In the genomic region with DNA sequence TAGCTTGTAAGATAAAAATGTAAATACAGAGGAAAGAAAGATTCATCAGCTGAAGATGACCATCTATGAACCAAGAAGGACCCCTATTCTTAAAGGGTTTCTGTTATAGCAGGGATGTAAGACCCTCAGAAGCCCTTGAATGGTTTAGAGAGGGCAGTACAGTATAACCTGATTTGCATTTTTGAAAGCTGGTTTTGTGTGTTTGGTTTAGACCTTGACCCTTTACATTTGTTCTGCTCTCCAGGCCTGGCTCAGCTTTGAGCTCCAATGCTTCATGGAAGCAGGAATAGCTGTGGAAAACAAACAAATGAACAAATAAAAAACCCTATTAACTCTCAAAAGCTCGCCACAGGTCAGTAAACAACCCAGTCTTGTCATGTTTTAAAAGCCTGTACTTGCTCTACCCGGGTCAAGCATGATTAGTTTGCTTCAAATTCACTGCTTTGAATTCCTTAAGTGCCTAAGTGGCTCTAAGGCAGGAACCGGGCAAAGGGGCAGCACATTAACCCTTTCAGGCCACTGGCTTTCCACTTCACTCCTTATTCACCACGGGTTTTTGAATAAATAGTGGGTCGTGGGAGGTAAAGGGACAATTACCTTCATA, we compare ENCODE assay signal across 20 mouse cellular contexts.
A peak's percentile ranks its signal among the peaks of the same experiment; 100 is the strongest.
DNase-seq lines count a peak whose midpoint lies in the region; ATAC-seq and TF ChIP-seq lines count a peak whose summit lies in the region.
"Had no signal": no experiment of that assay in that cellular context is flagged by ENCODE, and none has a peak within 500 bp of the region (broad histone marks: within the 10 kb centered on the region; RNA-seq: fewer than 3 reads in every experiment).

No protein-coding gene starts in this region.

- no peak overlapping the region for H3K9ac ChIP-seq in midbrain, embryonic 13.5 days (replicated peaks)
- no peak overlapping the region for H3K9ac ChIP-seq in liver, embryonic 11.5 days (ENCODE audit: low read depth, low read length)
- H3K9ac ChIP-seq: heart, embryonic 15.5 days; limb, embryonic 15.5 days; liver, postnatal 0 days; midbrain, embryonic 15.5 days had no signal

- no peaks in the 10 kb centered on the region for H3K27me3 ChIP-seq in midbrain, embryonic 13.5 days
- H3K27me3 ChIP-seq in midbrain, embryonic 10.5 days (ENCODE audit: low read depth, poor library complexity, severe bottlenecking): no peaks in the 10 kb centered on the region; the same call in 1 of the 2 replicates
- H3K27me3 ChIP-seq in kidney, adult 2 months (replicated peaks; ENCODE audit: control insufficient read depth, insufficient read depth, low read length): no peaks in the 10 kb centered on the region
- no peaks in the 10 kb centered on the region for H3K27me3 ChIP-seq in liver, embryonic 11.5 days (replicated peaks; ENCODE audit: control insufficient read depth, insufficient read depth, low read length)
- H3K27me3 ChIP-seq: heart, embryonic 15.5 days; limb, embryonic 15.5 days; midbrain, embryonic 15.5 days had no signal

- H3K9me3 ChIP-seq in midbrain, embryonic 13.5 days: no peaks in the 10 kb centered on the region
- H3K9me3 ChIP-seq in midbrain, embryonic 10.5 days (replicated peaks): no peaks in the 10 kb centered on the region
- H3K9me3 ChIP-seq in liver, embryonic 11.5 days (ENCODE audit: control insufficient read depth, low read length): no peaks in the 10 kb centered on the region
- H3K9me3 ChIP-seq: heart, embryonic 15.5 days; hindbrain, embryonic 10.5 days; limb, embryonic 15.5 days; midbrain, embryonic 15.5 days had no signal

- TF ChIP-seq CTCF in kidney, adult 2 months (conservative IDR thresholded peaks at IDR 0.05; ENCODE audit: insufficient read depth, insufficient read length, low read depth, low read length): no peak

- H3K36me3 ChIP-seq in midbrain, embryonic 13.5 days: no peaks in the 10 kb centered on the region
- no peaks in the 10 kb centered on the region for H3K36me3 ChIP-seq in midbrain, embryonic 10.5 days
- no peaks in the 10 kb centered on the region for H3K36me3 ChIP-seq in kidney, adult 2 months (ENCODE audit: control insufficient read depth, insufficient read depth, low read length)
- H3K36me3 ChIP-seq in liver, embryonic 11.5 days (ENCODE audit: control insufficient read depth, insufficient read depth, low read length): no peaks in the 10 kb centered on the region
- H3K36me3 ChIP-seq: heart, embryonic 15.5 days; hindbrain, embryonic 10.5 days; limb, embryonic 15.5 days; midbrain, embryonic 15.5 days had no signal

- 6% methylated on average over 5 of the region's 5 CpGs for WGBS in midbrain, embryonic 13.5 days
- WGBS in midbrain, embryonic 10.5 days: 14% methylated on average over 5 of the region's 5 CpGs
- WGBS in kidney, adult 2 months: 12% methylated on average over 5 of the region's 5 CpGs
- WGBS in liver, embryonic 11.5 days: 30% methylated on average over 5 of the region's 5 CpGs

- H3K4me1 ChIP-seq in midbrain, embryonic 13.5 days (replicated peaks): peaks cover 6% of the 10 kb centered on the region; the same call in 1 of the 2 replicates
- H3K4me1 ChIP-seq in midbrain, embryonic 10.5 days: peaks cover 6% of the 10 kb centered on the region
- H3K4me1 ChIP-seq in kidney, adult 2 months (ENCODE audit: control insufficient read depth, insufficient read depth, low read length): peaks cover 6% of the 10 kb centered on the region; the same call in 1 of the 2 replicates
- H3K4me1 ChIP-seq in liver, embryonic 11.5 days (replicated peaks; ENCODE audit: control insufficient read depth, insufficient read depth, low read length): no peaks in the 10 kb centered on the region
- H3K4me1 ChIP-seq: heart, embryonic 15.5 days; limb, embryonic 15.5 days; midbrain, embryonic 15.5 days had no signal

- no peak overlapping the region for H3K4me2 ChIP-seq in midbrain, embryonic 13.5 days (replicated peaks)
- no peak overlapping the region for H3K4me2 ChIP-seq in liver, embryonic 11.5 days
- H3K4me2 ChIP-seq: heart, embryonic 15.5 days; limb, embryonic 15.5 days; midbrain, embryonic 15.5 days had no signal

- TF ChIP-seq POLR2A in kidney, adult 2 months (IDR thresholded peaks at IDR 0.05; ENCODE audit: low read depth, low read length): no peak

- no peak overlapping the region for H3K4me3 ChIP-seq in midbrain, embryonic 13.5 days (replicated peaks)
- H3K4me3 ChIP-seq in midbrain, embryonic 10.5 days: no peak overlapping the region
- no peak overlapping the region for H3K4me3 ChIP-seq in kidney, adult 2 months (ENCODE audit: insufficient read depth, low read depth, low read length)
- H3K4me3 ChIP-seq in liver, embryonic 11.5 days (ENCODE audit: low read depth, low read length): no peak overlapping the region
- H3K4me3 ChIP-seq: heart, adult 2 months; heart, embryonic 15.5 days; hindbrain, embryonic 10.5 days; limb, embryonic 15.5 days; midbrain, embryonic 15.5 days had no signal

- no peak overlapping the region for H3K27ac ChIP-seq in midbrain, embryonic 13.5 days
- no peak overlapping the region for H3K27ac ChIP-seq in midbrain, embryonic 10.5 days (replicated peaks)
- H3K27ac ChIP-seq in kidney, adult 2 months (ENCODE audit: insufficient read depth, low read depth, low read length): peak overlapping the region; percentile 23; the same call in 1 of the 2 replicates
- H3K27ac ChIP-seq in liver, embryonic 11.5 days (ENCODE audit: low read depth, low read length): no peak overlapping the region
- H3K27ac ChIP-seq: heart, adult 2 months; heart, embryonic 15.5 days; hindbrain, embryonic 10.5 days; limb, embryonic 15.5 days; macrophage; midbrain, embryonic 15.5 days had no signal

- peak; percentile 5 for DNase-seq in embryo, embryonic 11 days
- DNase-seq in embryo, embryonic 9.5 days (ENCODE audit: extremely low spot score): no peak
- DNase-seq in midbrain, embryonic 10.5 days (ENCODE audit: low spot score): no peak
- DNase-seq in kidney, adult 2 months: peak; percentile 30
- peak; percentile 26 for DNase-seq in kidney, postnatal 14 days
- DNase-seq in liver, embryonic 11.5 days (ENCODE audit: low spot score): no peak
- DNase-seq in neural tube, embryonic 10.5 days (ENCODE audit: extremely low spot score, low spot score): no peak
- DNase-seq: cerebellum, adult 11 months; heart, adult 2 months; layer of hippocampus, postnatal 36 days; liver, postnatal 0 days; thymus, postnatal 4 days had no signal

- peak; percentile 50; the same call in 1 of the 2 replicates for ATAC-seq in midbrain, embryonic 13.5 days
- no peak for ATAC-seq in liver, embryonic 11.5 days (replicated peaks; ENCODE audit: low FRiP score)
- ATAC-seq: forebrain, embryonic 16.5 days; inflammation-experienced regulatory T-cells, adult 6 months; liver, postnatal 0 days; midbrain, embryonic 15.5 days had no signal

Comparison
In these comparisons a context has a peak if more than half of its experiments do, and no peak if none do; other contexts are left out.
1. DNase-seq: peak in embryo, embryonic 11 days (single experiment), kidney, adult 2 months (single experiment) and kidney, postnatal 14 days (single experiment); none in embryo, embryonic 9.5 days (single experiment), midbrain, embryonic 10.5 days (single experiment), liver, embryonic 11.5 days (single experiment) and neural tube, embryonic 10.5 days (single experiment).